Mouse (Mus musculus) embryonic facial prominence, embryonic 15.5 days (tissue): ENCODE results near the gene Drd3. TPM values are rescaled to one million over a fixed set of nuclear protein-coding genes. Genes with fewer than 3 reads are reported as not detected.
A peak's percentile ranks its signal among the peaks of the same experiment; 100 is the strongest.

Source experiments
- ATAC-seq: fragments of 200-750 bp; cut with Nextera tagmentation; 2 replicates; pipeline ENCODE4 v1.8.0; 2017; ENCODE audit warnings: low read depth, moderate TSS enrichment; ENCODE audit not compliant: insufficient number of reproducible peaks, low FRiP score, low TSS enrichment
- H3K27ac ChIP-seq: fragments of 300-500 bp; sonication (generic); replicated peaks from 2 replicates; pipeline ENCODE4 v1.5.1; 2015; ENCODE audit warnings: mild to moderate bottlenecking, inconsistent platforms
- H3K27me3 ChIP-seq: fragments of 300-500 bp; sonication (generic); 2 replicates; pipeline ENCODE4 v1.6.1; 2015; ENCODE audit warnings: inconsistent platforms
- H3K36me3 ChIP-seq: fragments of 300-500 bp; sonication (generic); 2 replicates; pipeline ENCODE4 v1.6.1; 2015; ENCODE audit warnings: mild to moderate bottlenecking, inconsistent platforms
- H3K4me1 ChIP-seq: fragments of 300-500 bp; sonication (generic); 2 replicates; pipeline ENCODE4 v1.6.1; 2015; ENCODE audit warnings: inconsistent platforms
- H3K4me2 ChIP-seq: fragments of 300-500 bp; sonication (generic); replicated peaks from 2 replicates; pipeline ENCODE4 v1.6.1; 2015; ENCODE audit warnings: mild to moderate bottlenecking, inconsistent platforms
- H3K4me3 ChIP-seq: fragments of 300-500 bp; sonication (generic); replicated peaks from 2 replicates; pipeline ENCODE4 v1.5.1; 2015; ENCODE audit warnings: mild to moderate bottlenecking, inconsistent platforms
- H3K9ac ChIP-seq: fragments of 300-500 bp; sonication (generic); 2 replicates; pipeline ENCODE4 v1.6.1; 2015; ENCODE audit warnings: inconsistent platforms
- H3K9me3 ChIP-seq: fragments of 300-500 bp; sonication (generic); replicated peaks from 2 replicates; pipeline ENCODE4 v1.6.1; 2016; ENCODE audit warnings: inconsistent platforms
- WGBS: fragments of 180-500 bp; shearing (Covaris S2); methylation state at CpG from one replicate; pipeline ENCODE4 v1.1.7; 2015; 5-methylcytosine and 5-hydroxymethylcytosine counted together
- polyA plus RNA-seq: library from polyadenylated mRNA; unstranded; fragments of >200 nt; fragmentation: Nextera tagmentation; extraction: Ambion mirVana; gene quantifications from 2 replicates; pipeline ENCODE4 v1.2.1, GENCODE M21; 2015

Drd3 gene
- polyA plus RNA-seq, 1 experiment from 2014 or later: not detected

- 3% methylated on average over 18 of the region's 18 CpGs for WGBS
- Histone ChIP-seq H3K9me3 (no peaks in the 10 kb centered on the region), H3K9ac (no peak overlapping the region), H3K27ac (peak overlapping the region; percentile 65), H3K4me2 (peak overlapping the region; percentile 78), H3K4me3 (peak overlapping the region; percentile 42), H3K36me3 (no peaks in the 10 kb centered on the region), H3K4me1 (0 out of 2 replicates have a peak, but pooled peaks cover 7% of the 10 kb centered on the region), H3K27me3 (no peaks in the 10 kb centered on the region)
- peak; percentile 91 for ATAC-seq
Measured at GRCm38 (mm10) chr16:43801791-43802307, 48.0 kb downstream of the Drd3 start.

GRCm38 (mm10) chr16:43802466-43802865, 48.6 kb downstream of the Drd3 start:
- ATAC-seq: no peak
- no peaks in the 10 kb centered on the region for H3K27me3 ChIP-seq
- no peaks in the 10 kb centered on the region for H3K9me3 ChIP-seq
- no peak overlapping the region for H3K4me3 ChIP-seq
- WGBS: 33% methylated on average over 5 of the region's 5 CpGs
- no peak overlapping the region for H3K9ac ChIP-seq
- no peaks in the 10 kb centered on the region for H3K36me3 ChIP-seq
- H3K4me1 ChIP-seq: 0 out of 2 replicates have a peak, but pooled peaks cover 7% of the 10 kb centered on the region
- H3K27ac ChIP-seq: no peak overlapping the region
- no peak overlapping the region for H3K4me2 ChIP-seq

GRCm38 (mm10) chr16:43804364-43804763, 50.5 kb downstream of the Drd3 start:
- Histone ChIP-seq H3K27ac (no peak overlapping the region), H3K9me3 (no peaks in the 10 kb centered on the region), H3K4me2 (no peak overlapping the region), H3K36me3 (no peaks in the 10 kb centered on the region), H3K4me3 (no peak overlapping the region), H3K27me3 (no peaks in the 10 kb centered on the region), H3K4me1 (0 out of 2 replicates have a peak, but pooled peaks cover 7% of the 10 kb centered on the region), H3K9ac (no peak overlapping the region)
- ATAC-seq: no peak
- WGBS: 80% methylated on average over 6 of the region's 6 CpGs

- ATAC-seq: no peak
- Histone ChIP-seq H3K27ac (no peak overlapping the region), H3K4me3 (no peak overlapping the region), H3K4me1 (no peaks in the 10 kb centered on the region), H3K36me3 (no peaks in the 10 kb centered on the region), H3K27me3 (no peaks in the 10 kb centered on the region), H3K9me3 (no peaks in the 10 kb centered on the region), H3K9ac (no peak overlapping the region), H3K4me2 (no peak overlapping the region)
- 63% methylated on average over 16 of the region's 16 CpGs for WGBS
Measured at GRCm38 (mm10) chr16:43807048-43807447, 53.2 kb downstream of the Drd3 start.

GRCm38 (mm10) chr16:43809429-43809828, 55.6 kb downstream of the Drd3 start:
- WGBS: 86% methylated on average over 2 of the region's 2 CpGs
- H3K4me1 ChIP-seq: no peaks in the 10 kb centered on the region
- no peak overlapping the region for H3K9ac ChIP-seq
- no peak overlapping the region for H3K27ac ChIP-seq
- no peak overlapping the region for H3K4me2 ChIP-seq
- H3K27me3 ChIP-seq: no peaks in the 10 kb centered on the region
- H3K4me3 ChIP-seq: no peak overlapping the region
- H3K36me3 ChIP-seq: no peaks in the 10 kb centered on the region
- ATAC-seq: no peak
- no peaks in the 10 kb centered on the region for H3K9me3 ChIP-seq

GRCm38 (mm10) chr16:43811402-43811801, 57.6 kb downstream of the Drd3 start:
- no peak for ATAC-seq
- Histone ChIP-seq H3K4me2 (no peak overlapping the region), H3K27ac (no peak overlapping the region), H3K36me3 (no peaks in the 10 kb centered on the region), H3K9me3 (no peaks in the 10 kb centered on the region), H3K4me3 (no peak overlapping the region), H3K27me3 (no peaks in the 10 kb centered on the region), H3K9ac (no peak overlapping the region), H3K4me1 (no peaks in the 10 kb centered on the region)
- 81% methylated on average over 1 of the region's 1 CpGs for WGBS

GRCm38 (mm10) chr16:43814644-43815043, 60.8 kb downstream of the Drd3 start:
- H3K9ac ChIP-seq: no peak overlapping the region
- H3K27ac ChIP-seq: no peak overlapping the region
- H3K4me1 ChIP-seq: no peaks in the 10 kb centered on the region
- H3K9me3 ChIP-seq: no peaks in the 10 kb centered on the region
- no peaks in the 10 kb centered on the region for H3K36me3 ChIP-seq
- ATAC-seq: no peak
- H3K4me2 ChIP-seq: no peak overlapping the region
- no peak overlapping the region for H3K4me3 ChIP-seq
- H3K27me3 ChIP-seq: no peaks in the 10 kb centered on the region
- WGBS: 55% methylated on average over 4 of the region's 4 CpGs

- Histone ChIP-seq H3K4me3 (no peak overlapping the region), H3K9me3 (no peaks in the 10 kb centered on the region), H3K9ac (no peak overlapping the region), H3K27me3 (no peaks in the 10 kb centered on the region), H3K27ac (no peak overlapping the region), H3K36me3 (no peaks in the 10 kb centered on the region), H3K4me2 (no peak overlapping the region), H3K4me1 (no peaks in the 10 kb centered on the region)
- 67% methylated on average over 5 of the region's 5 CpGs for WGBS
- no peak for ATAC-seq
Measured at GRCm38 (mm10) chr16:43816321-43816720, 62.5 kb downstream of the Drd3 start.

GRCm38 (mm10) chr16:43818404-43818803, 64.6 kb downstream of the Drd3 start:
- Histone ChIP-seq H3K4me2 (no peak overlapping the region), H3K9me3 (no peaks in the 10 kb centered on the region), H3K36me3 (no peaks in the 10 kb centered on the region), H3K9ac (no peak overlapping the region), H3K27ac (no peak overlapping the region), H3K4me3 (no peak overlapping the region), H3K4me1 (no peaks in the 10 kb centered on the region), H3K27me3 (no peaks in the 10 kb centered on the region)
- 76% methylated on average over 6 of the region's 6 CpGs for WGBS
- ATAC-seq: no peak

GRCm38 (mm10) chr16:43827492-43827891, 73.7 kb downstream of the Drd3 start:
- H3K27me3 ChIP-seq: no peaks in the 10 kb centered on the region
- no peak overlapping the region for H3K27ac ChIP-seq
- 76% methylated on average over 3 of the region's 3 CpGs for WGBS
- no peaks in the 10 kb centered on the region for H3K4me1 ChIP-seq
- H3K9me3 ChIP-seq: no peaks in the 10 kb centered on the region
- H3K36me3 ChIP-seq: no peaks in the 10 kb centered on the region
- no peak overlapping the region for H3K4me3 ChIP-seq
- no peak overlapping the region for H3K9ac ChIP-seq
- ATAC-seq: no peak
- H3K4me2 ChIP-seq: no peak overlapping the region

GRCm38 (mm10) chr16:43831957-43832356, 78.1 kb downstream of the Drd3 start:
- no peaks in the 10 kb centered on the region for H3K4me1 ChIP-seq
- no peak overlapping the region for H3K9ac ChIP-seq
- no peaks in the 10 kb centered on the region for H3K36me3 ChIP-seq
- no peak overlapping the region for H3K27ac ChIP-seq
- H3K9me3 ChIP-seq: no peaks in the 10 kb centered on the region
- 83% methylated on average over 2 of the region's 2 CpGs for WGBS
- H3K4me3 ChIP-seq: no peak overlapping the region
- no peak overlapping the region for H3K4me2 ChIP-seq
- H3K27me3 ChIP-seq: no peaks in the 10 kb centered on the region
- no peak for ATAC-seq

GRCm38 (mm10) chr16:43841236-43841635, 87.4 kb downstream of the Drd3 start:
- Histone ChIP-seq H3K4me1 (no peaks in the 10 kb centered on the region), H3K9ac (no peak overlapping the region), H3K27me3 (no peaks in the 10 kb centered on the region), H3K27ac (no peak overlapping the region), H3K4me3 (no peak overlapping the region), H3K9me3 (no peaks in the 10 kb centered on the region), H3K4me2 (no peak overlapping the region), H3K36me3 (no peaks in the 10 kb centered on the region)
- WGBS: 91% methylated on average over 1 of the region's 1 CpGs
- ATAC-seq: no peak
